Mouse (Mus musculus) layer of hippocampus, adult 11-12 months (tissue): ENCODE results near the gene Arid3c.
"Not testable (repeated sequence)": the region's sequence is repeated elsewhere in the genome, so short reads cannot be mapped to it uniquely, and the experiment has no call there.

Source experiments
- DNase-seq: peaks from one replicate; pipeline ENCODE4 v3.0.0; 2022; ENCODE audit warnings: low spot score

Arid3c gene

DNA sequence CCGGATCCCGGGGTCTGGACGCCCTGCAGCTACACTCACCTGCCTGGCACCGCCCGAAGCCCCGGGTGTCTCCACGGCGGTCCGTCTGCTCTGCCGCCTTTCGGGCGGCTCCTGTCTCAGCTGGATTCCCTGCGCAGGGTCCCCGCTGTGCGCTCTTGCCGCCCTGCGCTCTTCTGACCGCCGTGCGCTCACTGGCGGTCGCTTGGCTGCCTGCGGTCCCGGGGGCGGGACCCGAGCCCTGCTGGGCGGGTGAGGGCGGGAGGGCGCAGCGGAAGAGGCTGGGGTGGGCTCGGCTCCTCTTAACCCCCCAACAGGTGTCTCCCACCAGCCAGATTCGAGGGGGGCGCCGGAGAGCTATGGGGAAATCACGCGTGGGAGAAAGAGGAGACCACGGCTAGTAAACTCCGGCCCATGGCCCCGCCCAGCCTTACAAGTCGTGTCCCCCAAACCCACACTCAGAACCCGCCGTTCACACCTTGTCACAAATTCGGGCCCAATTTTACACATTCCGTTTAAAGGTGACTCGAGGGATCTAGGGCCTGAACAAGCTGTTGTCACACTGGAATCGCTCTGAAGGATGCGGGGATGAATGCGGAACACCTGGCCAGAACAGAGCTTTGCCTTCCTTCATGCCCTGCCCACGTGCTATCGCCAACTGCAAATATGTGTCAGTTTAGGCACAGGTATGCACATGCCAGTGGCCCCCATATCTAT is at the start of gene Arid3c:
Arid3c (minus strand) TSS at position 91 of the 714 bp plus-strand sequence.
- no peak for DNase-seq

DNA sequence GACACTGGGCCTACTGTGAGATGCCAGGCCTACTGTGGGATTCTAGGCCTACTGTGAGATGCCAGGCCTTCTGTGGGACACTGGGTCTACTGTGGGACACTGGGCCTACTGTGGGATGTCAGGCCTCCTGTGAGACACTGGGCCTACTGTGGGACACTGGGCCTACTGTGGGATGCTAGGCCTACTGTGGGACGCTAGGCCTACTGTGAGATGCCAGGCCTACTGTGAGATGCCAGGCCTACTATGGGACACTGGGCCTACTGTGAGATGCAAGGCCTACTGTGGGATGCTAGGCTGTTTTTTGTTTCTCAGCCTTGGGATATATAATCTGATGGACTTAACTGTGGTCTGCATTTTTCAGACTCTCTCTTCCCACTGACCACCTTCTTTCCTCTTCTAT is 44.9 kb upstream of the Arid3c start:
- not testable (repeated sequence) for DNase-seq

DNA sequence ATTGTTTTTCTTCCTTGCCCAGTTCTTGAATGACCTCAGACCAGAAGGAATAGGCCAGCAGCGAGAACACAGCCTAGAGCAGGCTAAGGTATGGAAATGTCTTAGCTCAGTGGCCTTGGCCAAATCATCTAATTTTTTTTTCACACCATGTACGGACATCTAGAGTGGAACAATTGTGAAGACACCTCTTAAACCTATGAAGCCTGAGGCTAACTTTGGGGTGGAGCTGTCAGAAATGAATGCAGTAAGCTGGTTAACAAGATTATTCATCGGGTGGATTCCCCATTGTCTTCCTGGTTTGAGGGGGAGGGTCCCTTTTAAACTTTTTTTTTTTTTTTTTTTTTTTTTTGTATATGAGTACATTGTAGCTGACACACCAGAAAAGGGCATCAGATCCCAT is 43.6 kb upstream of the Arid3c start:
- DNase-seq: not testable (repeated sequence)

DNA sequence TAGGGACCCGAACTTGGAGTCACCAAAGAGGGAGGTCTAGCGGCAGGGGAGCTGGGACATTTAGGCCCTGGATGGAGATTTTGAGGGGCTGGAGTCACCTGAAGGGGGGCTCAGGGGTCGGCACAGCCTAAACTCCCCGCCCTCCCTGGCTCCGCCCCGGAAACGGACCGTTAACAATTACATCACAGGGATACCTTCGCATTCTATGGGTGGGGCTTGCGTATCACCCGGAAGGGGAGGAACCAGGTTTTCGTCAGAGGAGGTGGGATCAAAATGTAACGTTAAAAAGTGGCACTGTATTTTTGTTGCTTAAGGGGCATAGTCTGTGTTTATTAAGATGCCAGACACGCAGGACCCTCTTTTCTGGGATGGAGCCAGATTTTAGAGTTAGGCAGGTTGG is 43.1 kb upstream of the Arid3c start, which contains the start of gene Ccl27a:
Ccl27a (minus strand) TSS at position 246 of the 400 bp plus-strand sequence.
- peak; percentile 82 for DNase-seq

DNA sequence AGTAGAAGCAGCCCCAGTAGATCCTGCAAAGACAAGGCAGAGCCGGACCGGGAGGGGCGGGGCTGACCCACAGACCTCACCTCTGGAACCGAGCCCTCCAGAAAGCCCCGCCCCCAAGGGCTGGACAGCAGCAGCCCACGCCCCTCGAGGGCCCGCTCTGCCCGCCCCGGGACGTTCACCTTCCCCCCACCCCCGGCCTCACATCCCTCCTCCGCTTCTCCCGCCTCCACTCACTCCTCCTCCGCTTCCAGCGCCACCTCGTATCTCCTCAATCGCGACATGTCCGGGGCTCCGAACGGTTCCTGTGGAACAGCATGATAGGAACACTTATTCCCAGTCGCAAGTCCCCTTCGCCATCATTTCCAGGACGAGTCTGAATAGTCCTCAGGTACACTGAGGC is 42.6 kb upstream of the Arid3c start:
- DNase-seq: not testable (repeated sequence)

DNA sequence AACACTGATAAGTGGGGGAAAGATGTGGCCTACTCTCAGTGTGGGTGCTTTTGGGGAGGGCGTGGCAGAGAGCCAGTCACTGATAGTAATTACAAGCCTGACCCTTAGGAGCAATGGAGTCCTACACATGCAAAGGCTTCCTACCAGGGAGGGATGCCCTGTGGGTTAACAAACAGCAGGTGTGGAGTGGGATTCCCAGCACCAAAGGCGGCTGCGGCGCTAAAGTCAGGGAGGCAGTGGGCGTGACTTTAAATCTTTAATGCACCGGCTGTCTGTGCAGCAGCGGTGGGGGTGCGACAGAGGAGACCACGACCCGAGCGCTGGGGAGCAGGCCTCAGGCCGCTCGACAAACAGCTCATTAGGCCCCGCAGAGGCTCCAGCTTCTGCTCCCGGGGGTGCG is 42.0 kb upstream of the Arid3c start:
- not testable (repeated sequence) for DNase-seq

DNA sequence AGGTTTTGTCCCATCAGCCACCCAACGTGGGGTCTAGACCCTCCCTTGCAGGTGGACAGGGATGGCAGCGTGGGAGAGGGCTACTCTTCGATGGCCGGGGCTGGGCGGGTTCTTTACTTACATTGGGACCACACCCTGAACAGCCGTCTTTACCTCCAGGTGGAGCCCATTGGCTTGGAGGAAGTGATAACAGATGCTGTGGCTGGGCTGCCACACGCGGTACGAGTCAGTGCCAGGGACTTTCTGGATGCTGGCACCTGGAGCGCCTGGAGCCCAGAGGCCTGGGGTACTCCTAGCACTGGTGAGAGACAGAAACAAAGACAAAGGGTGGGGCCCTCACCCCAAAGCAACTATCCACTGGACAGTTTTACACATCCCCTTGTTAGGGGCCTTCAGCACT is 36.4 kb upstream of the Arid3c start:
- DNase-seq: not testable (repeated sequence)

DNA sequence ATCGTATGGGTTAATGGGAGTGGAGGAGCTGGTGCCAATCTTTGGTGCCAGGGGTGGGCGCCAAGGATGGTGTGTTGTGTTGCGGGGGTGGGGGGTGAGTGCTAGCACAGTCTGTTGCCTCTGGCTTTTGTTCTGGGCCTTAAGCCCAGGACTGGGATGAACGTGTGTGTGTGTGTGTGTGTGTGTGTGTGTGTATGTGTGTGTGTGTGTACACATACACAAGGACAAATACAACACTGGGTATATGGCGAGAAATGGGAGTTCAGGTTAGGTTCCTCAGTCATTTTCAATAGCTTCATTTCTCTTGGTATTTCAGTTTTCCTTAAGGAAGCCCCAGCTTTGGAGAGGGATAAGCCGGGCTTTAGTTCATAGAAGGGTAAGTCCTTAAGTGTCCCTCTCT is 32.2 kb upstream of the Arid3c start:
- not testable (repeated sequence) for DNase-seq

DNA sequence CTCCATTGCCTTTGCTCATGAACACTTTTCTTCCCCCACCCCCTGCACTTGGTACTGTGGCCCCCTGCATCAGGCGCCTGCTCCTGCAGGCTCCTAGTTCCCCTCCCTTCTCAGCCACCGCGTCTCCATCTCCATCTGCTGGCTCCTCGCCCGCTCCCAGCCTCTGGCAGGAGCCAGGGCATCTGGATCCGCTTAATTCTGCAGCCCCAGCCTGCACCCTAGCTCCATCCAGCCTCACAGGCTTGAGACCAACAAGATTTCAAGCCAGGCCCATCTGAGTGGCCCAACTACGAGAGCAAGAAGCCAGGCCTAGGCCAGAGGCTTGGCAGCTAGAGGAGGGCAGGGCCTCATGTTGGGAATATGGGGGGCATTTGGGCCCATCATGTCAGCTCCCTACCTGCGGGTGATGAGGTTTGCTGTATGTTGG is 31.8 kb upstream of the Arid3c start:
- DNase-seq: not testable (repeated sequence)

DNA sequence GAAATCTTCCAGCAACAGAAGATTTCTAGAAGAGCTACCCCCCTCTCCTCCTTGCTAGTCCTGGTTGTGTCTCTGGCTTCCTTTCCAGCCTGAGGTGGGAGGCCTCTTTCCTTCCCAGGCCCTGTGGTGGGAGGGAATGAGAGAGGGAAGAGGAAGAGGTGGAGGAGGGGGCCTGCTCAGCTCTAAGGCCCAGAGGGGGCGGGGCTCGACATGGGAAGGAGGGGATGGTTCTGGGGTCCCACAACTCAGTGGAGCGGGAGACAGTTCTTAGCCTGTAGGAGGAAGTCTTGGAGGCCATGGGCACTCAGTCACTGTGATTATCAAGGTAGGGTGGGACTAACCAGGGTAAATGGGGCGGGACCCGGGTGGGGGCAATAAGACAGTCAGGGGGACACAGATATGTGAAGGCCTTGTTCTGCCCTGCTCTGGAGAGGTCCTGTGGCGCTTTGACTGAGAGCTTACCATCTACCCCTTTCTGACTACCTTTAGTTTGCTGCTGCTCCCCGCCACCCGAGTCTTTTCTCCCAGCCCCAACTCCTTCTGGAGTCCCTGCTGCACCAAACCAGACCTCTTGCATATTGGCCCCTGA is 31.3 kb upstream of the Arid3c start:
- DNase-seq: no peak

DNA sequence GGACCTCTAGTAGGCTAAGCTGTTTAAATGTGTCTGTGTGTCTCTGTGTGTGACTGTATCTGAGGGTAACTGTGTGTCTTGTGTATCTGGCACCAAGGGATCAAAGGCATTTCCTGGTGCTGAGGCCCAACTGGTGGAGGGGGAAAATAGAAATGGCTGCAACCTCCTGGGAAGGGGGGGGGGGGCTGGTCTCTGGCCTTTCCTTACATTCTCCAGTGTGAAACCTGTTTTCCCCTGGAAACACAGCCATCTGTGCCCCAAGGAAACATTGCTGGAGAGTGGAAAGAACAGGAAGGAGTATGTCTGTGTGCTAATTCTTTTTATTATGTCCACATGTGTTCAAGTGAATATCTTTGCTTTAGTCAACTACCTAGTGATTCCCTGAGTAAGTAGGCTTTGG is 30.7 kb upstream of the Arid3c start:
- DNase-seq: no peak

DNA sequence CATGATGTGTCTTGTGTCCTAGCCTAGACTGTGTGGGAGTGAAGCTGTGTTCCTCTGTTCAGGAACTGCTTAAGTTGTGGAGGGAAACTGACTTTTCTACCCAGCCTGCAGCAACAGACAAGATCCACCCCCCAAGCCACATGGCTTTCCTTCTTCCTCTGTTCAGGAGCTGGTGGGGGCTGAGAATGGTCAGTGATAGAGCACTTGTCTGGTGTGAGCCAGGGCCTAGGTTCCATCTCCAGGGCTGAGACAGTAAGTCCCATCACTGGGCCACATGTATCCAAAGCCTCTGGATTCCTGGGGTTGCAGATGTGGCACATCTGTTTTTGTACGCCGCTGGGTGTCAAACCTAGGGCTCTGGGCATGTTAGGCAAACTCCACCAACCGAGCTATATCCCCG is 30.0 kb upstream of the Arid3c start:
- no peak for DNase-seq

DNA sequence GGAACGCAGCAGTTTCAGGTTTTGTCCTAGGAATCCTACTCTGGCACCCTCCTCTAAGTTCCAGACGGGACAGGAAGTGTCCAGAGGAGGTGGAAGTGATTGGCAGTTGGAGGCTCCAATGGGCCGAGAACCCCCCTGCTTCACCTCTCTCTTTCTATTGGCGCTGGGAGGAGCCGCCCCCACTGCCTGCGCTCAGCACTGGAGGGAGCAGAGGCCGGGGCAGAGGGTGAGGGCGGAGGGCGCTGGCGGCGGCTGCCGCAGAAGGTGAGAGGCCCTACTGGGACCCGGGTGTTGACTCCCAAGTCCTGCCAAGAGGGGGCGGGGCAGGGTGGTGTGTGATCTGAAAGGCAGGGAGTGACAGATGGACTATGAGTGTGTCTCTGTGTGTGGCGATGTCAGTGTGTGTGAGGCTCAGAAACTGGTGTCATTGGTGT is 29.4 kb upstream of the Arid3c start:
- DNase-seq: peak; percentile 79

DNA sequence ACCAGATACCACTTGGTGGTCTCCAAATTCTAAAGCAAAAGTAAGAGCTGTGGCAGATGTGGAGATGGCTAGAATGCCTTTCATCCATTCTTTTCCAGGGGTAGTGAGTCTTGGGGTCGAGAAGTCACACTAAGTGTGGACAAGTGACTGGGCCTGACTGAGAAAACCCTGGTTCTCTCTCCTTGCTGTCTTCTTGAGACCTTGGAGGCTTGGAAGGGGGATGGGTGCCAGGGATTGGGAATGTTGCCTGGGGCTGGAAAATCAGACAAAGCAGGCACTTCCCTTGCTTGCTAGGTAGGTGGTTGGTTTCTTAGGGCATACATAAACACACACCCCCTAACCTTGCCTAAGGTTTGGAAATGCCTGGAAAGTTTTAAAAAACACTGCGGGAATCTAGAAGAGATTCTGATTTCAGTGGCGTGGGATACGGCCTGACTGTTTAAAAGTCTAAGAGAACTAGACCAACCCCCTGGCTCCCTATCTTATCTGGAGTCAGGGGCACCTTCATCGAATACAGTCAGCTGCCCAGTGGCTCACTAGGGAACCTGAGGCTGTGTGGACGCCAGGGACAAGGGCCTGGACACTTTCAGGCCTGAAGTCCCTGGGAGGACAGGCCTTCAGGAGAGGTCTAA is 28.8 kb upstream of the Arid3c start:
- DNase-seq: no peak

DNA sequence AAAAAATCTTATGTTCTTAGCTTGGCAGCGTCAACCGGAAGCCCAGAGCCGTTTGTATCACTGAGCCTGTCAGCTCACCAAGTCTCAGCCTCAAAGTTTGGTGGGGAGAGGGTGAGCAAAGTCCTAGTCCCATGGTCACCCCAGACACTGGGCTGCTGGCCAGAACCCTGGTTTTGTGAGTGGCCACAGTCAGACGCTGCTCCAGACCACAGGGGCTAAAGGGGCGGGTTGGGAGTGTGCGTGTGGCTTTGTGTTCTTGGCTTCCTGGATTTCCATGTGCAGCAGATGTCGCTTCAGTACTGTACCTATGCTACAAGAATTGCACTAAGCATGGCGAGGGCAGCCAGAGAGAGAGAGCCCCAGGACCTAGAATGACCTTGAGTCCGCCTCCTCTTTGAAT is 28.3 kb upstream of the Arid3c start:
- DNase-seq: no peak

DNA sequence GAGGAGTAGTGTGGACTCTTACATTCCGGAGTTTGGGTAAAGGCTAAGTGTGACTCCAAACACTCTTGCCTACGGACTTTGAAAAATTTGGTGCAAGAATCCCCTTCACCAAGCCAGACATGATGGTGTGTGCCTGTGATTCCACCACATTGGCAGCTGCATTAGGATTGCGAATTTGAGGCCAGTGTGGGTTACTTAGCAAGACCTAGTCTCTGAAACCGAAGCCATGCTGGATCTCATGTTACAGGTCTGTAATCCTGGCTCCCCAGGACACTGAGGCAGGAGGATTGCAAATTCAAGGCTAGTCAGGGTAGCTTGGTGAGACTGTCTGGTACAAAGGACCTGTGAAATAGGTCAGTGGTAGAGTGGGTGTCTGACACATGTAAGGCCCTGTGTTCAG is 27.8 kb upstream of the Arid3c start:
- DNase-seq: no peak

DNA sequence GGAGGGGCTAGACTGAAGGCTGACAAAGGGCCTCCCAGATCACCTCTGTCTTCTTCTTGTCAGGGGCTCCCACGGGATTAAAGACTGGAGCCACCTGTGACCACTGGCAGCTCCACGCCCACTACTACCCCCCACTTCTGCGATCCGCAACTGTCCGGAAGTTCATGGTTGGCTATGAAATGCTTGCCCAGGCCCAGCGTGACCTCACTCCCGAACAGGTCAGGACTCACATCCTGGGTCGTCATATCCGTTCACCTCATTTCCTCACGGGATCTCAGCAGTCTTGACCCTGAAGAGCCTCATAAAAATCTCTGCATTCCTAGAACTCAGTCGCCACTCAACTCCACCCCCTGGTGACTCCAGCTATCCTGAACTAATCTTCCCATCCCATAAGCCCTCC is 27.1 kb upstream of the Arid3c start:
- DNase-seq: no peak

DNA sequence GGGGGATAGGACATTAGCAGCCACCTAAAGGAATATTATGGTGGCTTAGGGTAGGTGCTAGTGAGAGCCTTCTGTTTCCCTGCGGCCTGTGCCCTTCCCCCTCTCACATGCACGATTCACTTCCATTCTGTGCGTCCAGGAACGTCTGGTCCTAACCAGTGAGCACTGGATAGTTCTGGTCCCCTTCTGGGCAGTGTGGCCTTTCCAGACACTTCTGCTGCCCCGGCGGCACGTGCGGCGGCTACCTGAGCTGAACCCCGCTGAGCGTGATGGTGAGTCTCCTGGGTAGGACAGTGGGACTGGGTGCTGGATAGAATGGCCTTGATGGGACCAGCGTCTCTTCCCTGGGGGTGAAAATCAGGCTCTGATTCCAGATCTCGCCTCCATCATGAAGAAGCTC is 26.4 kb upstream of the Arid3c start:
- no peak for DNase-seq

DNA sequence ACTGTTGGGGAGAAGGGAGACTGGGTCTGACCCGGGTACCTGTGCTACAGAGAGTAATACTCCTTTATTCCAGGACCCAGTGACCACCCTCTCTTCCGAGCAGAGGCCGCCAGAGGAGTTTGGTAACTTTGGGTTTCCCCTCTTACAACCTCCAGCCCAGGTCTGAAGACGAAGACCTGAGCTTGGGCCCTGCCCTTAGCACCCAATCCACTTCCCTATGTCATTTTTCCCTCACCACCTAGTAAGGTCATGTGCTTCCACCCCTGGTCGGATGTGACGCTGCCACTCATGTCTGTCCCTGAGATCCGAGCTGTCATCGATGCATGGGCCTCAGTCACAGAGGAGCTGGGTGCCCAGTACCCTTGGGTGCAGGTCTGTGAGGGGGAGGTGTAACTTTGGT is 25.5 kb upstream of the Arid3c start:
- no peak for DNase-seq

DNA sequence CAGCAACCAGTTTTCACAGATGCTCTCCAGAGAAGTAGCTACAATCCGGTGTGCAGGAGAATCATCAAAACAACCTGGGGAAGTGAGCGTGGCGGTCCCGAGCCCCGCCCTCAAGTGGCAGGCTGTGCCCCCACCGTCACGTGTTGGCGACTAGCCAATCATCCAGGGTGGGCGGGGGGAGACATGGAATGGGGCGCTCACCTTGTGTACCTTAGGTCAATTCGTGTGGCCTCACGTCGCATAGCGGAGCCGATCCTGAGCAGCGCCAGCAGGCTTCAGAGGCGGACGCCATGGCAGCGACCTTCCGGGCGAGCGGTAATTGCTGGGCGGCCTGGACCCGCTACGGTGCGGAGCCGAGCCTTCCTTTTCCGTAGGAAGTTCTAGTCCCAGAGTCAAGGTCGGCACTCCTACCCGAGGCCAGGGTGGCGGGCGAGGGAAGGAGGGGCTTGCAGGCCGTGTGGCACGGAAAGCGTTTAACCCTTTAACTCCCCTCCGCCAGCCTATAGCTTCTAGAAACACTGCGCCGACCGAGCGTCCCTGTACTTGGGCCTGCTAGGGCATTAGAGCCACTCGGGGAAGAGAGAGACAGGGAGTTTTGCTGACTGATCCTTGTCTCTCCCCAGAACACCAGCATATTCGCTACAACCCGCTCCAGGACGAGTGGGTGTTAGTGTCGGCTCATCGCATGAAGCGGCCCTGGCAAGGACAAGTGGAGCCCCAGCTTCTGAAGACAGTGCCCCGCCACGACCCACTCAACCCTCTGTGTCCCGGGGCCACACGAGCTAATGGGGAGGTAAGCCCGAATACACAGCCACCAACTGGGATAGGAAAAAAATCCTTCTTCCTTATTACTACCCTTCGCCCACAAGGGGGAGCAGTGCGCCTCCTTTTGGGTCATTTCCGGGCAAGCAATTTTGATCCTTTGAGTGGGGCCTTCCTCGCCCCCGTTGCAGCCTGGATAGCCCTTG is 24.7 kb upstream of the Arid3c start, which contains the start of gene Sigmar1:
Sigmar1 (minus strand) TSS at position 820 of the 968 bp plus-strand sequence.
- peak; percentile 84 for DNase-seq

DNA sequence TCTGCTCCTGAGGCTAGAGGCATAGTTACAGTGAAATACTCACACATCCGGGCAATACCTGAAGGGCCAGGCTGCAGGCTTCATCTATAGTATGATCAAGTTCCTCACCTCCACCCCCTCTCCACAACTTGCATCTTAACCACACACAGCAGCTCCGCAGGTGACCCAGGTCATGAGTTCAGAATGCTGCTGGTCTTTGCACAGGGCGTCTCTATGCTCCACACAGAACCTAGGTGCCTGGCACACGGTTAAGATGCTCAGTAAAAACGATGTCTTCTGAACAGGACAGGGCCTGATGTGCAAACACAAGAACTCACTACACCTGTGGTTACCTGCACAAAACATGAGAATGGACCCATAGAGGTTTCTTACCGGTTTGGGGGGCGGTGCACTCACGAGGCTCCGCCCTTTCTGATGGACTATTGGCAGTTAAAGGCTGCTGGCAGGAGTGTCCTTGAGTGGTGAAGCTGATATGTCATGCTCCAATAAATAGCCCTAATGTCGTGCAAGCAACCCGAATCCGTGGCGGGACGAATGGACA is 23.9 kb upstream of the Arid3c start, which contains the start of gene Galt:
Galt (plus strand) TSS at position 432 of the 541 bp plus-strand sequence.
- no peak for DNase-seq

DNA sequence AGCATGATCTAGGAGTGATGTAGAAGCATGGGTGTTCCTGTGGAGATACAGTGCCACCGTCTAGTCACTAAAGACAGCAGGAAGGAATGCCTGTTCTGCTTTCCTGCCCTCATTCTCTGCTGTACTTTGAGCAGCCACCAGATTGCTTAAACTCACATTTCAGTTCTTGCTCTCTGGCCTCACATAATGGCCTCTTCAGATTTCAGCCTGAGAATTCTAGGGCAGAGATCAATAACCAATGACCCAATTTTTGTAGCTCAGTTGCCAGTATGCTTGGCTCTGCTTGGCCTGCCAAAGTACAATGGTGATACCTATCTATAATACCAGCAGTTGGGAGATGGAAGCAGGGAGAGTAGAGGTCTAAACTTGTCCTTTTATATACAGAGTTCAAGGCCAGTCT is 14.1 kb upstream of the Arid3c start:
- no peak for DNase-seq
